Mouse (Mus musculus): ENCODE results near the gene Htr1f. TPM values are rescaled to one million over a fixed set of nuclear protein-coding genes. Genes with fewer than 3 reads are reported as not detected.

Htr1f gene
- polyA plus RNA-seq, 1 experiment from 2014 or later: not detected

DNA sequence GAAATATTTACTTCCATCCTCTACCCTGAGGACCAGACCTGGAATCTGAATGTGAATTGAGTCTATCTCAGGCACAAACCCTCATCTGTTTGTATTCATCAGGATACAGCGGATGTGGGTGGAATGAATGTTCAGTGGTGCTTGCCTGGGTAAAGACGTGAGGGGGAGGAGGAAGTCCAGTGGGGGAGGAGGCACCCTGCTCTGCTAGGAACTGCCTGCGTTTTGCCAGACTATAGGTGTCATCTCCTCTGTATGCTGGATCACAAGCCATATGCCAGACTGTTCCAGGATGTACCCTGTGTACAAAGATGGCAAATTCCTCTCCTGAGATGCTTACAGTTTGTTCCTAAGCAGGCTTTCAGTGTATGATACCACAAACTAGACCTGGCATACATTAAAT, 83.3 kb downstream of the Htr1f start:
- H3K9me3 ChIP-seq (replicated peaks): no peaks in the 10 kb centered on the region

DNA sequence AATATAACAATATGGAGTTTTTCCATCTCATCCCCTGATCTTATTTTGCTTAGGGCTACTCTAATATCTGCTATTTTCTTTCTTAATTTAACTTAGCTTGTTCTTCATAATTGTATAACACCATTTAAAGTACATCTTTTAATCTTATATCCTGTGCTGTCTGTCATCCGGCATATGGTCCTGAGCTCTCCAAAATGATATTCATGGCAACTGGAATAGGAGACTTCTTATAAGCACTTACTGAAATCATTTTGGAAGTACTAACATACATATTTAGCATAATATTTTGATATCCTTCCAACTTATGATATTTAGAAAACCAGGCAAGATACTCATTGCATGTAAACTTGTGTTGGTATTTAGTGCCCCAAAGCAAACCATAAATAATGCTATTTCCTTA, 86.9 kb downstream of the Htr1f start:
- WGBS (ENCODE audit: insufficient replicate concordance): 69% methylated on average over 1 of the region's 1 CpGs
- H3K4me3 ChIP-seq (replicated peaks): no peak overlapping the region
- ATAC-seq (ENCODE audit: insufficient read depth): no peak
- no peaks in the 10 kb centered on the region for H3K27me3 ChIP-seq
- no peak overlapping the region for H3K9ac ChIP-seq
- no peaks in the 10 kb centered on the region for H3K4me1 ChIP-seq (replicated peaks)
- no peak overlapping the region for H3K4me2 ChIP-seq
- H3K27ac ChIP-seq (replicated peaks): no peak overlapping the region
- H3K36me3 ChIP-seq (replicated peaks): no peaks in the 10 kb centered on the region
- no peaks in the 10 kb centered on the region for H3K9me3 ChIP-seq (replicated peaks)

More for the DNA sequence above, 83.3 kb downstream of the Htr1f start:
- ATAC-seq (ENCODE audit: insufficient read depth): no peak
- Histone ChIP-seq H3K4me1 (replicated peaks) (no peaks in the 10 kb centered on the region), H3K36me3 (replicated peaks) (no peaks in the 10 kb centered on the region), H3K27me3 (no peaks in the 10 kb centered on the region), H3K4me3 (replicated peaks) (no peak overlapping the region), H3K4me2 (no peak overlapping the region), H3K9ac (no peak overlapping the region), H3K27ac (replicated peaks) (no peak overlapping the region)
- 53% methylated on average over 3 of the region's 3 CpGs for WGBS (ENCODE audit: insufficient replicate concordance)

DNA sequence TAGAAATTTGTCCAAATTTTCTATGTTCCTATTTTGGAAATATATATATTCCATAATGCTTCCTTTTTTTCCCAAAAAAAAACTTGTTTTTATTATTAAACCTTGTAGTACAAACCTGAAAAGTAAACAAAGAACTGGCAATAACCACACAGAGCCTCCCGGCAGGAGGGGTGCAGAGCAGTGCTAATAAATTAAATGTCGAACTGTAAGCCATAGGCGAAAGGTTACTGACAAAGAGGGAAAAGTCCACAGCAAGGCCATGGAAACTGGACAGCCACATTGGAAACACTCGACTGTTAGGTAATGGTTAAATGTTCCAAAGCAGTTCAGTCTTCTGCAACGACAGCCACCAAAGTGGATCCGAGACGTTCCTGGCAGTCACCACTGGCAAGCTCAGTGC, 87.5 kb downstream of the Htr1f start:
- Histone ChIP-seq H3K9me3 (replicated peaks) (no peaks in the 10 kb centered on the region), H3K4me3 (replicated peaks) (no peak overlapping the region), H3K27me3 (no peaks in the 10 kb centered on the region), H3K9ac (no peak overlapping the region), H3K4me2 (no peak overlapping the region), H3K4me1 (replicated peaks) (no peaks in the 10 kb centered on the region), H3K27ac (replicated peaks) (no peak overlapping the region), H3K36me3 (replicated peaks) (no peaks in the 10 kb centered on the region)
- no peak for ATAC-seq (ENCODE audit: insufficient read depth)
- WGBS (ENCODE audit: insufficient replicate concordance): 68% methylated on average over 7 of the region's 7 CpGs

DNA sequence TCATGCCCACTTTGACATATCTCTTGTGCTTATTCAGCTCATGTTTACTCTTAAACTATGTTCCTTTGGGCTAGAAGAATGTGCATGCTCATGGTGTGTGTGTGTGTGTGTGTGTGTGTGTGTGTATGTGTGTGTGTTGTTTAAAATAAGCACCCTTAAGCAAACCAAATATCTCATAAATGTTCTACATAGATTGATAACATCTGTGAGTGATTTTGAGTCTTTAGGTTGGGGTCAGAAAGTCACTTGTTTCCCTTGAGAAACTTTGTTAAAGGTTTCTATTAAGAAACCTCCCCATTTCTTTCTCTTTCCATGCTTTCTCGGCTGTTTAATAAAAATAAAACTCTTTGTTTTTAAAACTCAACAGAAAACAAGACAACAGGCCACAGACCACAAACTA, 88.1 kb downstream of the Htr1f start:
- WGBS (ENCODE audit: insufficient replicate concordance): 56% methylated on average over 1 of the region's 1 CpGs
- Histone ChIP-seq H3K27ac (replicated peaks) (no peak overlapping the region), H3K4me3 (replicated peaks) (no peak overlapping the region), H3K36me3 (replicated peaks) (no peaks in the 10 kb centered on the region), H3K9ac (no peak overlapping the region), H3K4me1 (replicated peaks) (no peaks in the 10 kb centered on the region), H3K4me2 (no peak overlapping the region), H3K27me3 (no peaks in the 10 kb centered on the region), H3K9me3 (replicated peaks) (no peaks in the 10 kb centered on the region)
- no peak for ATAC-seq (ENCODE audit: insufficient read depth)

DNA sequence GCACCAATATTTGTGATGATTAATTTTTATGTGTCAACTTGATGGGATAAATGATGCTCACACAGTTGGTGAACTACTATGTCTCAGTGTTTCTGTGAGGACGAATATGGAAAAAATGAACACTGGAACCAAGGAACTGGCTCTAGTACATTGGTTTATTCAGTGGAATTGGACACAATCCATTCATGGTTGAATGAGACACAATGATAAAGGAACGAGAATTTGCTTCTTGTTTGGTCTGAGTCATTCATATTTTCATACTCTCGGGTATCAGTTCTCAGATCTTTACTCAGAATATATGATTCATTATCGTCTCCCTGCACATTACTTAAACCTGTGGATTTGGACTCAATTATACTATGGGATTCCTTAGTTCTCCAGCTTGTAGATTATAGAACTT, 90.4 kb downstream of the Htr1f start:
- H3K4me1 ChIP-seq (replicated peaks): no peaks in the 10 kb centered on the region
- no peaks in the 10 kb centered on the region for H3K27me3 ChIP-seq
- no peak overlapping the region for H3K4me3 ChIP-seq (replicated peaks)
- no peak overlapping the region for H3K9ac ChIP-seq
- H3K36me3 ChIP-seq (replicated peaks): no peaks in the 10 kb centered on the region
- no peak overlapping the region for H3K27ac ChIP-seq (replicated peaks)
- H3K4me2 ChIP-seq: no peak overlapping the region
- no peak for ATAC-seq (ENCODE audit: insufficient read depth)
- WGBS (ENCODE audit: insufficient replicate concordance): 56% methylated on average over 4 of the region's 4 CpGs
- H3K9me3 ChIP-seq (replicated peaks): no peaks in the 10 kb centered on the region

DNA sequence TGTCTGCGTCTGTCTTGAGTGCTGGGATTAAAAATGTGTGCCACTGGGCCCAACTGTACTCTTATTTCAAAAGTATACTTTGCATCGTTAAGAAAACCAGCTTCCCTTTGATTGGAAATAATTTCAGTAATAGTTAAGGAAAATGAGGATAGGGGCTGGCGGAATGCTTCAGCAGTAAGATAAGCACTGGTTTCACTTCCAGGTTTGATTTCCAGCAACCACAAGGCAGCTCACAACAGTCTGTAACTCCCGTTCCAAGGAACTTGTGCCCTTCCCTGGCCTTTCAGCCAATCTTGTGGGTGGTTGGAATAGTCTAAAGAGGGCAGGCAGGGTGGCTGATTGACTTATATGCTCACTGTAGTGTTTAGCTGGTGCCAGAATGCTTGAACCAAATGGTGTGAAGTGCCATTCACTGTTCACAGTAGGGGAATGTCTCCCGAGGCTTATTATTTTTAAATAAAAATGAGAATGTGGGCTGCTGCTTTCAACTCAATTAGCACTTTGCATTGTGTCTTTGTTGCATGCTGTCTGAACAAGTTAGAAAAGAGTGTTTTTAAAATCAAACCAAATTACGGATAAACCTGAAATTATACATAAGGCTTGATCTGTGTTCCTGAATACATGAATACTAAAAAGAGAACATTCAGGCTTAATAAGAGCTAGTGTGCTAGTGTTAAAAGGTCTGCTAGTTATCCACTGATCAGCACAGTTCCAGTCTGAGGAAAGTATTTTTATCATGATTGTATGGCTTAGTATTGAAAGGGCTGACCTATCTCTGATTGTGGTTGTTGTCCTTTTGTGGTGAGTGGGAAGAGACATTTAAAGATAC, 103.4 kb downstream of the Htr1f start:
- ATAC-seq (ENCODE audit: insufficient read depth): no peak
- WGBS (ENCODE audit: insufficient replicate concordance): 57% methylated on average over 6 of the region's 6 CpGs
- Histone ChIP-seq H3K27ac (replicated peaks) (no peak overlapping the region), H3K9me3 (replicated peaks) (no peaks in the 10 kb centered on the region), H3K4me1 (replicated peaks) (no peaks in the 10 kb centered on the region), H3K4me2 (no peak overlapping the region), H3K27me3 (no peaks in the 10 kb centered on the region), H3K4me3 (replicated peaks) (no peak overlapping the region), H3K9ac (no peak overlapping the region), H3K36me3 (replicated peaks) (no peaks in the 10 kb centered on the region)

DNA sequence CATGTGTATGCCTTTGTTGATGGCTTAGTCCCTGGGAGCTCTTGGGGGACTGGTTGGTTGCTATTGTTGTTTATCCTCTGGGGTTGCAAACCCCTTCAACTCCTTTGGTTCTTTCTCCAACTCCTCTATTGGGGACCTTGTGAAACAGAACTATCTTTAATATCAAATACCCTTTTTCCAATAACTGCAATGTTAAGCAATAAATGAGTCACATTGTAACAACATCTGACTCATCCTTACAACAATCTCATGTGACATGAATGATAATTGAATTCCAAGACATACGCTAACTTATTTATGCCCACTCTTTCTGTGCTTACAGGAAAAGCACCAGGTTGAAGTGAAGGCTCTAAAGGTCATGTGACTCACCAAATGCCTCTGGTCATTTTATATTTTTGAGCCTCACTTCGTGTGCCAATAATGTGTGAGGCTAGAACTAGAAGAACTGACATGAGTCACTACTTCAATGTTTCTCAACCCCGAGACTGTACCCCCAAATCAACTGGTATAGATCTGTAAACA, 116.3 kb downstream of the Htr1f start:
- H3K27ac ChIP-seq (replicated peaks): no peak overlapping the region
- no peak for ATAC-seq (ENCODE audit: insufficient read depth)
- no peaks in the 10 kb centered on the region for H3K4me1 ChIP-seq (replicated peaks)
- no peaks in the 10 kb centered on the region for H3K9me3 ChIP-seq (replicated peaks)
- no peaks in the 10 kb centered on the region for H3K36me3 ChIP-seq (replicated peaks)
- 53% methylated on average over 3 of the region's 3 CpGs for WGBS (ENCODE audit: insufficient replicate concordance)
- no peaks in the 10 kb centered on the region for H3K27me3 ChIP-seq
- H3K9ac ChIP-seq: no peak overlapping the region
- H3K4me2 ChIP-seq: no peak overlapping the region
- H3K4me3 ChIP-seq (replicated peaks): no peak overlapping the region

DNA sequence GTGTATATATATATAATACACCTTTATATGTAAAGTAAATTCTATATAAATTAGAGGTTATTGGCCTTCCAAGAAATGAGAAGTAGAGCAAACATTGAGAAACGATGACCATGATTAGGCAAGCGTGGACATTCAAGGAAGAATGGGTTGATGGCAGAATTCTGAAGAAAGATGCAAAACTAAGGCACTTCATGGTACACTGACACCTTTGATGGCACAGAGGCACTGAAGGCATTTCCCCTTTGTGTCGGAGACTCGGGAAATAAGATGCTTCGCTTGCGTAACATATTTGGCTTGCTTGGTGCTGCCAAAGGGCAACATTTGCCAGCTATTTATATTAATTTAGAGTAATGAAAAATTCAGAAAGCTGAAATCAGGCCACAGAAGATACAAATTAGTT, 118.1 kb downstream of the Htr1f start:
- no peaks in the 10 kb centered on the region for H3K4me1 ChIP-seq (replicated peaks)
- H3K27ac ChIP-seq (replicated peaks): no peak overlapping the region
- no peak for ATAC-seq (ENCODE audit: insufficient read depth)
- H3K9ac ChIP-seq: no peak overlapping the region
- 67% methylated on average over 6 of the region's 6 CpGs for WGBS (ENCODE audit: insufficient replicate concordance)
- H3K4me2 ChIP-seq: no peak overlapping the region
- no peak overlapping the region for H3K4me3 ChIP-seq (replicated peaks)
- no peaks in the 10 kb centered on the region for H3K36me3 ChIP-seq (replicated peaks)
- no peaks in the 10 kb centered on the region for H3K27me3 ChIP-seq
- no peaks in the 10 kb centered on the region for H3K9me3 ChIP-seq (replicated peaks)

DNA sequence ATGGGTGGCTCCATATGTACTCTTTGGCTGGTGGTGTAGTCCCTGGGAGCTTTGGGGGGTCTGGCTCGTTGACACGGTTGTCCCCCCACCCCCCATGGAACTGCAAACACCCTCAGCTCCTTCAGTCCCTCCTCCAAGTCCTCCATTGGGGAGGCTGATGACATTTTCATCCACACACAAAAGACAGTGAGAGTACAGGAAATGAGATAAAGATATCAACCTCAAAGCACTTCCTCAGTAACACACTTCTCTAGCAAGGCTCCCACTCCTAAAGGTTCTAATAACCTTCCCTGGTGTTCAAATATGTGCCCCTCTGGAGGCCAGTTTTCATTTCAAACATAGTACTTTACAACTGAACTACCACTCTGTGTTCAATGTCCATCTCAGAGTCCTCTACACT, 118.6 kb downstream of the Htr1f start:
- Histone ChIP-seq H3K4me2 (no peak overlapping the region), H3K9me3 (replicated peaks) (no peaks in the 10 kb centered on the region), H3K9ac (no peak overlapping the region), H3K4me1 (replicated peaks) (no peaks in the 10 kb centered on the region), H3K27me3 (no peaks in the 10 kb centered on the region), H3K27ac (replicated peaks) (no peak overlapping the region), H3K36me3 (replicated peaks) (no peaks in the 10 kb centered on the region), H3K4me3 (replicated peaks) (no peak overlapping the region)
- 9% methylated on average over 2 of the region's 2 CpGs for WGBS (ENCODE audit: insufficient replicate concordance)
- ATAC-seq (ENCODE audit: insufficient read depth): no peak

DNA sequence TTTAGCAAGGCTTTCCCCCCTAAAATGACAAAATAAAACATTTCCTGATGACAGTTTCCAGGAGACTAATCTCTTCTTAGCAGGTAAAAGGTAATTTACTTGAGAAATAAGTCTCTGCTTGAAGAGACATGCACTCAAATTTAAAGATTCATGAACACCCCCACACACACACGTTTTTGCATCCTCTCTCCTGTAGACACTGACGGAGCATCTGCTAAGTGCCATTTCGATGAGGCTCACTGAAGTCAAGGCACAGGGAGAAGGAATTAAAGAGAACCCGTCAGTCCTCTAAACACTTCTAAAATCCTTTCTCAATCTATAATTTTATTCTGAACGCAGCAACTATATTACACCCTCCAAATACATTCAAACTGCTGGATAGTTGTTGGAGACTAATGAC, 131.0 kb downstream of the Htr1f start:
- no peak for ATAC-seq (ENCODE audit: insufficient read depth)
- Histone ChIP-seq H3K4me3 (replicated peaks) (no peak overlapping the region), H3K9me3 (replicated peaks) (no peaks in the 10 kb centered on the region), H3K36me3 (replicated peaks) (no peaks in the 10 kb centered on the region), H3K4me2 (no peak overlapping the region), H3K27ac (replicated peaks) (no peak overlapping the region), H3K27me3 (no peaks in the 10 kb centered on the region), H3K9ac (no peak overlapping the region), H3K4me1 (replicated peaks) (no peaks in the 10 kb centered on the region)
- 60% methylated on average over 5 of the region's 5 CpGs for WGBS (ENCODE audit: insufficient replicate concordance)

DNA sequence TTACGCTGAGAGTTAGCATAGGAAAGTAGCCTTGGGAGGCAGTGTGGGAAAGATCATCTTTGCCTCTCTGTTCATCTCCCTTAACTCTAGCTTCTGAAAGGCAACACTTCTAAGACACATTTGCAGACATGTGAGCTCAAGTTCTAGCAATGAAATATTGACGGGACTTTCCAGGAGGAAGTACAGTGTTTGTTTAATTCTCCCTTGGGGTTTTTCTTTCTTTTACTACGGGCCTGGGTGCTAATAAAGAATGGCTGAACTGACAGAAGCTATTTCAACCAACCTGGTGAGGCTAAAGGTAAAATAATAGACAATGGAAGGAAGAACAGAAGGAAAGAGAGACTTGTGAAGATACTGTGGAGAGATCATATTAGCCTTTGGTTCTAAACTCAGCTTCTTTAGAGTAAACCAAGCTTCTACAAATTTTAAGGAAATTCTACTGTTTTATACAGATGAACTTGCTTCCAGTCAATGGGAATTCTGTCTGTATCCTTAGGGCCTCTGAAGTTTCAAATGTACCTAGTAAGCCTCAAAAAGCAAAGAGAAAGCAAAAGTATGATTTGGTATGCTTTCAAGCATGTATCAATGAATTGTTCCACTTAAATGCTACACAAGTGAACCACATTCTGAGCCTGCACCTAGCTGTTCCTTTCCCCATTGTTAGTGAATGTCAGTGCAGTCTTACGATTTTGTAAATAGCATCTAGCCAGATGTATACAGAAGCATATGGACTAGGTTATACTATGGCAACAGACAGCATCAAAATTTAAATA, 131.9 kb downstream of the Htr1f start:
- Histone ChIP-seq H3K9ac (no peak overlapping the region), H3K4me1 (replicated peaks) (no peaks in the 10 kb centered on the region), H3K4me2 (no peak overlapping the region), H3K9me3 (replicated peaks) (no peaks in the 10 kb centered on the region), H3K27ac (replicated peaks) (no peak overlapping the region), H3K27me3 (no peaks in the 10 kb centered on the region), H3K36me3 (replicated peaks) (no peaks in the 10 kb centered on the region), H3K4me3 (replicated peaks) (no peak overlapping the region)
- WGBS (ENCODE audit: insufficient replicate concordance): 57% methylated on average over 4 of the region's 4 CpGs
- ATAC-seq (ENCODE audit: insufficient read depth): no peak
